Mouse (Mus musculus) left cerebral cortex, adult 8-10 months (tissue): Measurements from ENCODE around the gene Socs7. TPM values are rescaled to one million over a fixed set of nuclear protein-coding genes. Genes with fewer than 3 reads are reported as not detected.

Experiments used
- DNase-seq, 2 experiments: peaks; one replicate each; pipeline ENCODE4 v3.0.0; 2022; ENCODE audit warnings: low spot score in 2 of 2
- total RNA-seq, 4 experiments: library from RNA; stranded (reverse); gene quantifications; 2 replicates each; pipeline ENCODE4 v1.2.4; 2022

Gene Socs7
- total RNA-seq, 4 experiments from 2014 or later = 70.3 to 77.2 (median 75.1) TPM

GRCm38 (mm10) chr11:97441036-97441657, 78.8 kb downstream of the Socs7 start:
- DNase-seq = no peak

- no peak for DNase-seq
These were observed 79.3 kb downstream of the Socs7 start for GRCm38 (mm10) chr11:97441658-97442125.

- no peak for DNase-seq
These were observed 80.7 kb downstream of the Socs7 start for GRCm38 (mm10) chr11:97442891-97443675.

- DNase-seq = no peak
These were observed 83.2 kb downstream of the Socs7 start for GRCm38 (mm10) chr11:97445596-97445995.

- DNase-seq = no peak
These were observed 83.7 kb downstream of the Socs7 start for GRCm38 (mm10) chr11:97445999-97446511.

GRCm38 (mm10) chr11:97447979-97448378, 85.6 kb downstream of the Socs7 start:
- DNase-seq = no peak

Other genes with a start within 250 kb of the Socs7 start
- under 1 TPM; 0.14 to 0.37 (median 0.23) TPM for gene Tbx21, start 247.2 kb upstream of the Socs7 start, total RNA-seq
- 10 to 100 TPM; 54.8 to 63.2 (median 59.6) TPM for gene Tbkbp1, start 211.1 kb upstream of the Socs7 start, total RNA-seq
- gene Kpnb1, start 174.7 kb upstream of the Socs7 start, total RNA-seq = 100 to 1,000 TPM; 114 to 121 (median 120) TPM
- 100 to 1,000 TPM; 139 to 152 (median 146) TPM for gene Npepps, start 81.9 kb upstream of the Socs7 start, total RNA-seq
- 10 to 100 TPM; 22.5 to 27.2 (median 24.9) TPM for gene Mrpl45, start 46.8 kb upstream of the Socs7 start, total RNA-seq
- gene Gpr179, start 10.5 kb upstream of the Socs7 start, total RNA-seq = under 1 TPM; 0.20 to 0.50 (median 0.28) TPM
- gene Arhgap23, start 53.0 kb downstream of the Socs7 start, total RNA-seq = 10 to 100 TPM; 72.5 to 74.5 (median 73.4) TPM
- gene 4933428G20Rik, start 137.8 kb downstream of the Socs7 start, total RNA-seq = not detected
- 100 to 1,000 TPM; 255 to 270 (median 262) TPM for gene Srcin1, start 213.6 kb downstream of the Socs7 start, total RNA-seq